Comparison of ENCODE assay signal across 24 mouse cellular contexts in the genomic region with DNA sequence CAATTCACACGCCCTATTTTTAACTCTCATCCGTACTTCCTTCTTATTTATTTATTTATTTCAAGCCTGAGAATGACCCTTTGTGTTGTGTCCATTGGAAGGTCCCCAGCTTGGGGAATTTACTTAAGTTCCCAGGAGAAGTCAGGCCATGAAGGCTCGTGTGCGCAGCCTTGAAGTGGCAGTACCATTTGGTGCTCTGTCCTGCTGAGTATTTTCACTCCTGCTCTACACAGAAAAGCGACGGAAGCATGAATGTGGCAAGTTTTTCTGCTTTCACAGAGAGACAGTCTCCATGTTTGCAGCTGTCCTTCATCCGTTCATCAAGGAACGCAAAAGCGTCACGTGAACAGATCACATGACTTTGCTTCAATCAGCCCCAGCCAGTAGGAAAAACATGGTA.
DNase-seq lines count a peak whose midpoint lies in the region; ATAC-seq and TF ChIP-seq lines count a peak whose summit lies in the region.
"Had no signal": no experiment of that assay in that cellular context is flagged by ENCODE, and none has a peak within 500 bp of the region (broad histone marks: within the 10 kb centered on the region; RNA-seq: fewer than 3 reads in every experiment).

No protein-coding gene starts in this region.

- H3K79me2 ChIP-seq in CH12.LX (replicated peaks; ENCODE audit: control insufficient read depth, extremely low read depth, insufficient read depth, poor library complexity, severe bottlenecking): no peaks in the 10 kb centered on the region

- H3K27me3 ChIP-seq in heart, embryonic 10.5 days (ENCODE audit: insufficient read depth, poor library complexity, severe bottlenecking): no peaks in the 10 kb centered on the region
- H3K27me3 ChIP-seq in kidney, postnatal 0 days (ENCODE audit: insufficient read depth, low read length): no peaks in the 10 kb centered on the region
- H3K27me3 ChIP-seq in CH12.LX (replicated peaks): no peaks in the 10 kb centered on the region
- H3K27me3 ChIP-seq: forebrain, embryonic 13.5 days; hindbrain, embryonic 13.5 days; intestine, embryonic 15.5 days; Patski had no signal

- no peaks in the 10 kb centered on the region for H3K4me1 ChIP-seq in heart, embryonic 10.5 days
- H3K4me1 ChIP-seq in kidney, postnatal 0 days (replicated peaks; ENCODE audit: insufficient read depth, low read length): no peaks in the 10 kb centered on the region
- no peaks in the 10 kb centered on the region for H3K4me1 ChIP-seq in CH12.LX (ENCODE audit: control insufficient read depth in 1 of 2, insufficient read depth in 2 of 2)
- H3K4me1 ChIP-seq: forebrain, embryonic 13.5 days; intestine, embryonic 15.5 days had no signal

- TF ChIP-seq POLR2A in CH12.LX (IDR thresholded peaks at IDR 0.05; ENCODE audit: low read depth, low read length): no peak

- dilution Hi-C loops in CH12.LX (cut with MboI; ENCODE audit: extremely low pct_ligation_motif_present, extremely low pct_unique_long_range_greater_than_20kb, low sequenced_read_pairs): no loop called here

- H3K9ac ChIP-seq in kidney, postnatal 0 days (ENCODE audit: low read depth, low read length): no peak overlapping the region
- H3K9ac ChIP-seq in CH12.LX (ENCODE audit: insufficient read depth, low read depth): no peak overlapping the region
- H3K9ac ChIP-seq: forebrain, embryonic 13.5 days; hindbrain, embryonic 13.5 days; intestine, embryonic 15.5 days had no signal

- no peak overlapping the region for H3K4me2 ChIP-seq in kidney, postnatal 0 days (ENCODE audit: low read length)
- no peak overlapping the region for H3K4me2 ChIP-seq in CH12.LX (ENCODE audit: insufficient read depth, low read depth, poor library complexity, severe bottlenecking)
- H3K4me2 ChIP-seq: forebrain, embryonic 13.5 days; heart, embryonic 11.5 days; hindbrain, embryonic 13.5 days; intestine, embryonic 15.5 days had no signal

- no peak for TF ChIP-seq RAD21 in CH12.LX (IDR thresholded peaks at IDR 0.05; ENCODE audit: low read depth, low read length)

- DNase-seq in heart, adult 18-20 months: peak; percentile 18 to 45
- no peak for DNase-seq in heart, embryonic 10.5 days (ENCODE audit: low spot score)
- DNase-seq in kidney, postnatal 0 days (ENCODE audit: low spot score): peak; percentile 29
- no peak for DNase-seq in kidney, adult 9 months
- DNase-seq in CH12.LX (ENCODE audit: extremely low read depth): no peak
- DNase-seq in skeletal muscle tissue, adult 2 months (ENCODE audit: low read depth, low spot score): peak; percentile 30
- DNase-seq in neural tube, embryonic 10.5 days (ENCODE audit: extremely low spot score, low spot score): no peak
- DNase-seq: adrenal gland, postnatal 10 days; adrenal gland, postnatal 36 days; cerebellum, adult 18-20 months; cerebellum, adult 9-10 months; cerebellum, postnatal 14 days; gastrocnemius, postnatal 14 days; heart, postnatal 36 days had no signal

- WGBS in heart, embryonic 10.5 days: 76% methylated on average over 10 of the region's 10 CpGs
- 67% methylated on average over 10 of the region's 10 CpGs for WGBS in kidney, postnatal 0 days

- H3K36me3 ChIP-seq in heart, embryonic 10.5 days: no peaks in the 10 kb centered on the region
- no peaks in the 10 kb centered on the region for H3K36me3 ChIP-seq in kidney, postnatal 0 days (ENCODE audit: insufficient read depth, low read length)
- no peaks in the 10 kb centered on the region for H3K36me3 ChIP-seq in CH12.LX (replicated peaks in 1 of 2; ENCODE audit: control insufficient read depth in 1 of 2, insufficient read depth in 1 of 2, low read length in 1 of 2)
- H3K36me3 ChIP-seq: forebrain, embryonic 10.5 days; G1E; hindbrain, embryonic 10.5 days; hindbrain, embryonic 13.5 days; intestine, embryonic 15.5 days had no signal

- TF ChIP-seq CTCF in kidney, postnatal 0 days (IDR thresholded peaks at IDR 0.05; ENCODE audit: low read depth): no peak
- TF ChIP-seq CTCF in CH12.LX (conservative IDR thresholded peaks at IDR 0.05 in 1 of 2, IDR thresholded peaks at IDR 0.05 in 1 of 2; ENCODE audit: low read depth in 2 of 2, low read length in 2 of 2): no peak

- H3K27ac ChIP-seq in heart, embryonic 10.5 days: no peak overlapping the region
- H3K27ac ChIP-seq in kidney, postnatal 0 days: no peak overlapping the region
- no peak overlapping the region for H3K27ac ChIP-seq in CH12.LX (ENCODE audit: insufficient read depth, low read depth)
- H3K27ac ChIP-seq: forebrain, embryonic 10.5 days; forebrain, embryonic 13.5 days; hindbrain, embryonic 10.5 days; hindbrain, embryonic 13.5 days; intestine, embryonic 15.5 days had no signal

- in situ Hi-C loops in CH12.LX (cut with MboI; ENCODE audit: low pct_ligation_motif_present, low pct_unique_long_range_greater_than_20kb, low sequenced_read_pairs): no loop called here

- no peak overlapping the region for H3K4me3 ChIP-seq in heart, embryonic 10.5 days
- no peak overlapping the region for H3K4me3 ChIP-seq in kidney, postnatal 0 days (replicated peaks; ENCODE audit: low read depth, low read length)
- no peak overlapping the region for H3K4me3 ChIP-seq in CH12.LX (replicated peaks in 1 of 3; ENCODE audit: low read depth in 2 of 3, low read length in 2 of 3, poor library complexity in 1 of 3)
- H3K4me3 ChIP-seq: forebrain, embryonic 10.5 days; forebrain, embryonic 13.5 days; hindbrain, embryonic 10.5 days; hindbrain, embryonic 13.5 days; intestine, embryonic 15.5 days had no signal

- no peak for TF ChIP-seq EP300 in CH12.LX (IDR thresholded peaks at IDR 0.05; ENCODE audit: low read length)

- no peaks in the 10 kb centered on the region for H3K9me3 ChIP-seq in heart, embryonic 10.5 days
- no peaks in the 10 kb centered on the region for H3K9me3 ChIP-seq in kidney, postnatal 0 days (replicated peaks; ENCODE audit: low read length)
- no peaks in the 10 kb centered on the region for H3K9me3 ChIP-seq in CH12.LX (replicated peaks; ENCODE audit: low read length)
- H3K9me3 ChIP-seq: forebrain, embryonic 10.5 days; forebrain, embryonic 13.5 days; G1E; hindbrain, embryonic 10.5 days; hindbrain, embryonic 13.5 days; intestine, embryonic 15.5 days had no signal

- no peak for ATAC-seq in kidney, postnatal 0 days (replicated peaks; ENCODE audit: low FRiP score, low read depth)
- ATAC-seq: forebrain, embryonic 13.5 days; forebrain, embryonic 16.5 days; hindbrain, embryonic 16.5 days; intestine, embryonic 15.5 days; Patski had no signal

TF ChIP-seq in CH12.LX, 34 proteins besides CTCF, POLR2A, EP300 and RAD21:
- TF ChIP-seq USF1 (IDR thresholded peaks at IDR 0.05; ENCODE audit: low read depth, low read length) (peak; percentile 15; the same call in 1 of the 2 replicates), KAT2A (IDR thresholded peaks at IDR 0.05; ENCODE audit: insufficient replicate concordance, low read length) (no peak), CHD2 (IDR thresholded peaks at IDR 0.05; ENCODE audit: low read length) (no peak), NELFE (IDR thresholded peaks at IDR 0.05; ENCODE audit: low read depth, low read length) (no peak), POLR2AphosphoS2 (IDR thresholded peaks at IDR 0.05; ENCODE audit: low read depth, low read length) (no peak)

Comparison
In these comparisons a context has a peak if more than half of its experiments do, and no peak if none do; other contexts are left out.
1. DNase-seq: peak in heart, adult 18-20 months (2 of 2), kidney, postnatal 0 days (single experiment) and skeletal muscle tissue, adult 2 months (single experiment); none in heart, embryonic 10.5 days (single experiment), kidney, adult 9 months (single experiment), CH12.LX (single experiment) and neural tube, embryonic 10.5 days (single experiment).